Mouse (Mus musculus): ENCODE data around the gene Nhsl1.
A peak's percentile ranks its signal among the peaks of the same experiment; 100 is the strongest.

The Nhsl1 gene

GRCm38 (mm10) chr10:18318916-18319481 lies at the start of gene Nhsl1:
Gene Nhsl1, plus strand, starts transcription at chr10:18318985.
- DNase-seq (ENCODE audit: low spot score), result peak; percentile 9

GRCm38 (mm10) chr10:18276090-18276734 lies 42.6 kb upstream of the Nhsl1 start:
- no peak for DNase-seq (ENCODE audit: low spot score)

GRCm38 (mm10) chr10:18283991-18284390 lies 34.8 kb upstream of the Nhsl1 start:
- no peak for DNase-seq (ENCODE audit: low spot score)

- no peak for DNase-seq (ENCODE audit: low spot score)
These were observed 29.3 kb upstream of the Nhsl1 start for GRCm38 (mm10) chr10:18289512-18289911.

GRCm38 (mm10) chr10:18305106-18305505 lies 13.7 kb upstream of the Nhsl1 start:
- no peak for DNase-seq (ENCODE audit: low spot score)

GRCm38 (mm10) chr10:18315071-18315470 lies 3.7 kb upstream of the Nhsl1 start:
- DNase-seq (ENCODE audit: low spot score), result no peak

- no peak for DNase-seq (ENCODE audit: low spot score)
These were observed 1.3 kb upstream of the Nhsl1 start for GRCm38 (mm10) chr10:18317521-18317920.

- DNase-seq (ENCODE audit: low spot score), result peak; percentile 20
These were observed 547 bp upstream of the Nhsl1 start for GRCm38 (mm10) chr10:18317961-18318915.

GRCm38 (mm10) chr10:18319691-18320090 lies 906 bp downstream of the Nhsl1 start:
- DNase-seq (ENCODE audit: low spot score), result no peak

GRCm38 (mm10) chr10:18321861-18322260 lies 3.1 kb downstream of the Nhsl1 start:
- no peak for DNase-seq (ENCODE audit: low spot score)

GRCm38 (mm10) chr10:18323701-18324100 lies 4.9 kb downstream of the Nhsl1 start:
- DNase-seq (ENCODE audit: low spot score), result no peak

GRCm38 (mm10) chr10:18328331-18328908 lies 9.6 kb downstream of the Nhsl1 start:
- DNase-seq (ENCODE audit: low spot score), result no peak

- DNase-seq (ENCODE audit: low spot score), result no peak
These were observed 10.6 kb downstream of the Nhsl1 start for GRCm38 (mm10) chr10:18329096-18330038.

- no peak for DNase-seq (ENCODE audit: low spot score)
These were observed 11.7 kb downstream of the Nhsl1 start for GRCm38 (mm10) chr10:18330445-18330844.

GRCm38 (mm10) chr10:18333575-18333974 lies 14.8 kb downstream of the Nhsl1 start:
- no peak for DNase-seq (ENCODE audit: low spot score)

- no peak for DNase-seq (ENCODE audit: low spot score)
These were observed 15.4 kb downstream of the Nhsl1 start for GRCm38 (mm10) chr10:18334176-18334575.

- DNase-seq (ENCODE audit: low spot score), result no peak
These were observed 15.9 kb downstream of the Nhsl1 start for GRCm38 (mm10) chr10:18334734-18335133.

- no peak for DNase-seq (ENCODE audit: low spot score)
These were observed 18.9 kb downstream of the Nhsl1 start for GRCm38 (mm10) chr10:18337725-18338124.

GRCm38 (mm10) chr10:18339386-18339785 lies 20.6 kb downstream of the Nhsl1 start:
- no peak for DNase-seq (ENCODE audit: low spot score)

GRCm38 (mm10) chr10:18340930-18341329 lies 22.1 kb downstream of the Nhsl1 start:
- no peak for DNase-seq (ENCODE audit: low spot score)

- DNase-seq (ENCODE audit: low spot score), result no peak
These were observed 22.8 kb downstream of the Nhsl1 start for GRCm38 (mm10) chr10:18341444-18342196.

Measured in urinary bladder, postnatal 10 days (tissue).